Mouse (Mus musculus) heart, embryonic 12.5 days (tissue): ENCODE measurements at regions not wholly inside any gene's neighbourhood (a gene's known extent, or its start where the extent isn't known, plus 50 kb on each side); places are given as distances from the start of the nearest gene placed in this dataset.
"Not testable (repeated sequence)": the region's sequence is repeated elsewhere in the genome, so short reads cannot be mapped to it uniquely, and the experiment has no call there.

Experiments
- ATAC-seq: fragments of 200-750 bp; cut with Nextera tagmentation; 2 replicates; pipeline ENCODE4 v1.8.0; 2017; ENCODE audit warnings: moderate TSS enrichment, moderate library complexity; ENCODE audit not compliant: insufficient number of reproducible peaks, low FRiP score
- H3K27ac ChIP-seq: fragments of 300-500 bp; sonication (generic); 2 replicates; pipeline ENCODE4 v1.5.1; 2016; ENCODE audit warnings: mild to moderate bottlenecking, moderate library complexity; ENCODE audit not compliant: poor library complexity, severe bottlenecking
- H3K27me3 ChIP-seq: fragments of 300-500 bp; sonication (generic); replicated peaks from 2 replicates; pipeline ENCODE4 v1.6.1; 2016; ENCODE audit warnings: mild to moderate bottlenecking, moderate library complexity
- H3K36me3 ChIP-seq: fragments of 300-500 bp; sonication (generic); 2 replicates; pipeline ENCODE4 v1.6.1; 2016; ENCODE audit warnings: mild to moderate bottlenecking, moderate library complexity
- H3K4me1 ChIP-seq: fragments of 300-500 bp; sonication (generic); replicated peaks from 2 replicates; pipeline ENCODE4 v1.6.1; 2016; ENCODE audit warnings: mild to moderate bottlenecking
- H3K4me2 ChIP-seq: fragments of 300-500 bp; sonication (generic); 2 replicates; pipeline ENCODE4 v1.6.1; 2016; ENCODE audit warnings: mild to moderate bottlenecking, moderate library complexity
- H3K4me3 ChIP-seq: fragments of 300-500 bp; sonication (generic); 2 replicates; pipeline ENCODE4 v1.5.1; 2016; ENCODE audit warnings: mild to moderate bottlenecking
- H3K9ac ChIP-seq: fragments of 300-500 bp; sonication (generic); 2 replicates; pipeline ENCODE4 v1.6.1; 2016; ENCODE audit warnings: mild to moderate bottlenecking, moderate library complexity
- H3K9me3 ChIP-seq: fragments of 300-500 bp; sonication (generic); replicated peaks from 2 replicates; pipeline ENCODE4 v1.6.1; 2016; ENCODE audit warnings: mild to moderate bottlenecking, moderate library complexity
- WGBS: fragments of 180-500 bp; shearing (Covaris S2); methylation state at CpG from one replicate; pipeline ENCODE4 v1.1.7; 2016; 5-methylcytosine and 5-hydroxymethylcytosine counted together

GRCm38 (mm10) chr8:78110003-78110649 lies 103.0 kb upstream of the Ttc29 start:
- no peak overlapping the region for H3K4me3 ChIP-seq
- H3K36me3 ChIP-seq: no peaks in the 10 kb centered on the region
- H3K4me1 ChIP-seq: no peaks in the 10 kb centered on the region
- no peak overlapping the region for H3K4me2 ChIP-seq
- H3K27me3 ChIP-seq: no peaks in the 10 kb centered on the region
- H3K9me3 ChIP-seq: no peaks in the 10 kb centered on the region
- ATAC-seq: no peak
- no peak overlapping the region for H3K27ac ChIP-seq
- no peak overlapping the region for H3K9ac ChIP-seq
- 79% methylated on average over 3 of the region's 3 CpGs for WGBS

GRCm38 (mm10) chr8:78113105-78113504 lies 100.0 kb upstream of the Ttc29 start:
- 41% methylated on average over 12 of the region's 12 CpGs for WGBS
- no peaks in the 10 kb centered on the region for H3K27me3 ChIP-seq
- no peaks in the 10 kb centered on the region for H3K36me3 ChIP-seq
- no peak overlapping the region for H3K9ac ChIP-seq
- H3K9me3 ChIP-seq: no peaks in the 10 kb centered on the region
- no peak overlapping the region for H3K4me3 ChIP-seq
- H3K4me2 ChIP-seq: peak overlapping the region; percentile 35; the same call in 1 of the 2 replicates
- ATAC-seq: no peak
- 0 out of 2 replicates have a peak, but pooled peaks cover 7% of the 10 kb centered on the region for H3K4me1 ChIP-seq
- no peak overlapping the region for H3K27ac ChIP-seq

DNA sequence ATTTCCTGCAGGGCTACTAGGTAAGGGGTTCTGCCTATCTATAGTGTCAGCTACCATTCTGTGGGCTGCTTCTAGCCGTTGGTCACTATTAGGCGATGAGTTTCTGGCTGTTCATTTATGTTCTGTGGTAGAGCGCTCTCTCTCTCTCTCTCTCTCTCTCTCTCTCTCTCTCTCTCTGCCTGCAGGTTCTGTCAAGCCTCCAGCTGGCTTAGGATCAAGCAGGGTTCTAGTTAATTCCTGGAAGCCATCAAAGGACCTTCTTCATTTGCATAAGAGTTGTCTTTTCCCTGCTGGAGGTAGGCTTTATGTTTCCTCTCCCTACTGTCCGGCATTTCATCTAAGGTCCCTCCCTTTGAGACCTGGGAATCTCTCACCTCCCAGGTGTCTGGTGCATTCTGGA lies 98.6 kb upstream of the Ttc29 start:
- H3K9me3 ChIP-seq: no peaks in the 10 kb centered on the region
- H3K27ac ChIP-seq: no peak overlapping the region
- 35% methylated on average over 4 of the region's 4 CpGs for WGBS
- H3K4me2 ChIP-seq: no peak overlapping the region
- H3K36me3 ChIP-seq: no peaks in the 10 kb centered on the region
- ATAC-seq: no peak
- 0 out of 2 replicates have a peak, but pooled peaks cover 7% of the 10 kb centered on the region for H3K4me1 ChIP-seq
- no peaks in the 10 kb centered on the region for H3K27me3 ChIP-seq
- H3K4me3 ChIP-seq: no peak overlapping the region
- H3K9ac ChIP-seq: no peak overlapping the region

- H3K9ac ChIP-seq: no peak overlapping the region
- H3K27me3 ChIP-seq: 0 out of 2 replicates have a peak, but pooled peaks cover 5% of the 10 kb centered on the region
- 0 out of 2 replicates have a peak, but pooled peaks cover 7% of the 10 kb centered on the region for H3K4me1 ChIP-seq
- no peak for ATAC-seq
- no peaks in the 10 kb centered on the region for H3K36me3 ChIP-seq
- no peak overlapping the region for H3K27ac ChIP-seq
- no peak overlapping the region for H3K4me2 ChIP-seq
- no peak overlapping the region for H3K4me3 ChIP-seq
- H3K9me3 ChIP-seq: no peaks in the 10 kb centered on the region
Measured at GRCm38 (mm10) chr8:78117191-78117590, 95.9 kb upstream of the Ttc29 start.

GRCm38 (mm10) chr8:78118493-78118892 lies 94.6 kb upstream of the Ttc29 start:
- Histone ChIP-seq H3K4me3 (no peak overlapping the region), H3K9me3 (no peaks in the 10 kb centered on the region), H3K27ac (no peak overlapping the region), H3K4me1 (0 out of 2 replicates have a peak, but pooled peaks cover 7% of the 10 kb centered on the region), H3K9ac (no peak overlapping the region), H3K36me3 (no peaks in the 10 kb centered on the region), H3K27me3 (0 out of 2 replicates have a peak, but pooled peaks cover 5% of the 10 kb centered on the region), H3K4me2 (no peak overlapping the region)
- 78% methylated on average over 9 of the region's 9 CpGs for WGBS
- no peak for ATAC-seq

DNA sequence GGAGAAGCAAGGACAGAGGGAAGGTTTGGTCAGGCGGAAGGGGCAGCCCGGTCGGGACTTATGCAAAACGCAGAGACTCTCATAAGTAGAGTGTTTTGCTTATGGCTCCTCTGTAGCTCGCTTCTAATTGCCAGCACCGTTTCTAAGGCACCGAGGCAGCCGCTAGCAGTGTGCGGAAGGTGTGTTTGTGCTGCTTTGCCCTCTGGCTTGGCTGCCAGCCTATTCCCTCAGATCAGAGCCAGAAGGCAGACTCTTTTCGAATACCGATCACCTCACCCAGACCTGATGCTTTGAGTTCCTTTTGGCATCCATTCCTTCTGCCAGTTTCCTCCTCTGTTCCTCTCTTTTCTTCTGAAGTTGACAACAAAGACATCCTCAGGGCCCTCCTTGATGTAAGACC lies 93.4 kb upstream of the Ttc29 start:
- Histone ChIP-seq H3K36me3 (no peaks in the 10 kb centered on the region), H3K4me2 (no peak overlapping the region), H3K27me3 (0 out of 2 replicates have a peak, but pooled peaks cover 5% of the 10 kb centered on the region), H3K9me3 (no peaks in the 10 kb centered on the region), H3K4me3 (no peak overlapping the region), H3K4me1 (0 out of 2 replicates have a peak, but pooled peaks cover 7% of the 10 kb centered on the region), H3K27ac (no peak overlapping the region), H3K9ac (no peak overlapping the region)
- 72% methylated on average over 11 of the region's 11 CpGs for WGBS
- no peak for ATAC-seq

DNA sequence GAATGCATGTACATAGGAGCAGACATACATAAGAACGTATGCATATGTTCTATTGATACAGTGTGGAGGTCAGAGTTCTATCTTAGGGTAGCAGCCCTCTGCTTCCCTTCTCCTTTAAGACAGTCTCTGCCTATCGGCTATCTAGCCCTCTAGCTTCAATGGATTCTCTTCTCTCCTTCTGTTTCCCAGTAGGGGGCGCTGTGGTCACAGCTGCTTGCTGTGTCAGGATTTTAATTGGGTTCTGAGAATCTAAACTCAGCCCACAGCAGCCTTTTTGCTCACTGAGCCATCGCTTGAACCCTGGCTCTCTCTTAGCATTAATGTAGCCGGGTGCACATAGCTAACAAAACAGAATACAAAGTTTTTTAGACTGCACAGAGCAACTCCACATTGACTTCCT lies 88.8 kb upstream of the Ttc29 start:
- Histone ChIP-seq H3K27me3 (0 out of 2 replicates have a peak, but pooled peaks cover 5% of the 10 kb centered on the region), H3K9ac (no peak overlapping the region), H3K9me3 (no peaks in the 10 kb centered on the region), H3K36me3 (no peaks in the 10 kb centered on the region), H3K4me2 (no peak overlapping the region), H3K27ac (no peak overlapping the region), H3K4me3 (no peak overlapping the region), H3K4me1 (no peaks in the 10 kb centered on the region)
- 45% methylated on average over 5 of the region's 5 CpGs for WGBS
- no peak for ATAC-seq

DNA sequence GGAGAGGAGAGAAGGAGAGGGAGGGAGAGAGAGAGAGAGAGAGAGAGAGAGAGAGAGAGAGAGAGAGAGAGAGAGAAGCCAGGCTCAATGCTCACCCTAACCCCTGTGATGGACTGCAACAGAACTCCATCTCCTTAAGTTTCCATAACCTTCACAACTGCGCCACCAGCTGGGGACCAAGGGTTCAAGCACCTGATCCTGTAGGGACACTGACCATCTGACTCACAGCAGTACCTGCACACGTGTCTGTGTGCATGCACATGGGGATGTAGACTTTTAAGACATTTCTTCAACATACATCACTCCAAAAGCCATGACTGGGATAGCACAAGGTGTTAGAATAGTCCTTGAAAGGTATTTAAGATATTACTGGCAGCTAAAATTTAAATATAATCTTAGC lies 85.2 kb upstream of the Ttc29 start:
- H3K4me3 ChIP-seq: no peak overlapping the region
- 12% methylated on average over 2 of the region's 2 CpGs for WGBS

GRCm38 (mm10) chr8:78129061-78129460 lies 84.0 kb upstream of the Ttc29 start:
- H3K9ac ChIP-seq: no peak overlapping the region
- ATAC-seq: no peak
- H3K36me3 ChIP-seq: no peaks in the 10 kb centered on the region
- H3K27ac ChIP-seq: no peak overlapping the region
- no peak overlapping the region for H3K4me2 ChIP-seq
- H3K27me3 ChIP-seq: no peaks in the 10 kb centered on the region
- H3K4me3 ChIP-seq: no peak overlapping the region
- no peaks in the 10 kb centered on the region for H3K4me1 ChIP-seq
- H3K9me3 ChIP-seq: no peaks in the 10 kb centered on the region
- WGBS: 73% methylated on average over 5 of the region's 5 CpGs

More for the DNA sequence above, 85.2 kb upstream of the Ttc29 start:
- H3K27ac ChIP-seq: no peak overlapping the region
- no peak overlapping the region for H3K4me2 ChIP-seq
- H3K9me3 ChIP-seq: no peaks in the 10 kb centered on the region
- H3K36me3 ChIP-seq: no peaks in the 10 kb centered on the region
- ATAC-seq: no peak
- H3K27me3 ChIP-seq: no peaks in the 10 kb centered on the region
- no peaks in the 10 kb centered on the region for H3K4me1 ChIP-seq
- no peak overlapping the region for H3K9ac ChIP-seq

DNA sequence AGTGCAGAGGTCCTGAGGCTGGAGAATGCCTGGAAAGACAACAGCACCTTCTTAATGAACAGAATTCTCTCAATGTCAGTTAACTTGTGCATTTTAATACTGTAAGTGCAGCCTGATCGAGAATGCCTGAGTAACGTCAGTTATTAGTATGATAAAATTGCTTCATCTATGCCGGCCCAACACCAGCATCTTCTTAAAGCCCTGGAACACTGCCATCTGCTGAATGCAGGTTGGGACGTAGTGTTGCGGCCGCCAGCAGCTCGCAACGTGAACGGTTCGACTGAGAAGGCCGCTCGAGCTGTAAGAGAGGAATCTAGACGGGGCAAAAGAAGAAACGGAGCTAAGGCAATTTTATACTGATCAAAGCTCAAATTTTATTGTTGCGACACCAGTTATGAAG lies 73.6 kb upstream of the Ttc29 start:
- not testable (repeated sequence) for H3K4me1 ChIP-seq, ATAC-seq

DNA sequence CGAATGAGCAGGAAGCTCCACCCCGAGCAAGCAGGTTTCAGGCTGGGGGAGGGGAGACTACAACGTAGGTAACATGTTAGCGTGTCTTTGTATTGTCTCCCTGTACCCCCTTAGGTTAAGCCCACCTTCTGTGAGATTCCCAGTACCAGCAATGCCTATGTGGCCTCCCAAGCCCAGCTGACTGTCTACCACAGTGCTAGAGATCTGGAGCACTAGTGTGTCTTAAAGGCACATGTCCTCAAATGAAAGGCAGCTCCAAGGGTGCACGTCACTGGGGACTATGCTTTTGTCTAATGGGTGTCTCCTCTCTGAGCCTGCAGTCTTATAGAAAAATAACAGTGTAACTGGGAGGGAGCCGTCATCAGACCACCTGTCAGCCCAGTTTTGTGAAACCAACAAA lies 65.9 kb upstream of the Ttc29 start:
- H3K9me3 ChIP-seq: no peaks in the 10 kb centered on the region
- ATAC-seq: no peak
- WGBS: 79% methylated on average over 6 of the region's 6 CpGs
- H3K4me1 ChIP-seq: no peaks in the 10 kb centered on the region
- no peaks in the 10 kb centered on the region for H3K27me3 ChIP-seq
- H3K4me3 ChIP-seq: no peak overlapping the region
- no peaks in the 10 kb centered on the region for H3K36me3 ChIP-seq
- H3K4me2 ChIP-seq: no peak overlapping the region
- H3K27ac ChIP-seq: no peak overlapping the region
- H3K9ac ChIP-seq: no peak overlapping the region

More for the DNA sequence above, 73.6 kb upstream of the Ttc29 start:
- not testable (repeated sequence) for H3K9ac ChIP-seq, H3K9me3 ChIP-seq, H3K27ac ChIP-seq, H3K36me3 ChIP-seq, H3K4me3 ChIP-seq, H3K27me3 ChIP-seq
- 47% methylated on average over 14 of the region's 15 CpGs for WGBS
- H3K4me2 ChIP-seq: 0 out of 2 replicates have a peak overlapping the region, but pooled peaks have one; percentile 7

DNA sequence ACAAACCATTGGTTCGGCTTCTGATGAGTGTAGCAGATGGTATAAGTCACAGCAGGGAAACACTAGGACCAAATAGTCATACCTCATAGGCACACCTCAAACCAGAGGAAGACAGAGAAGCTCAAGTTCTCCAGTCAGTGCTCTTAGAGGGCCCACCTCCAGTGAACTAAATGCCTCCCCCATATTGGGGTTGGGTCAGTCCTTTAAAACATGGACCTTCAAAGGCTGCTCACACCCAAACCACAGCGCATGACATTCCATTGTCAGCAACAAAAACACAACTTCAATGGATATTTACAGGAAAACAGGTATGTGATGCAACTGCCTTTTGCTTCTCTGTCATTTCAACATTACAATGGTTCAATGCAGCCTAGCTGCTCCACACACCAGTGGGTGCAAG lies 65.1 kb upstream of the Ttc29 start:
- H3K9ac ChIP-seq: no peak overlapping the region
- H3K4me1 ChIP-seq: no peaks in the 10 kb centered on the region
- no peaks in the 10 kb centered on the region for H3K36me3 ChIP-seq
- no peaks in the 10 kb centered on the region for H3K9me3 ChIP-seq
- no peaks in the 10 kb centered on the region for H3K27me3 ChIP-seq
- 88% methylated on average over 2 of the region's 2 CpGs for WGBS
- no peak overlapping the region for H3K4me2 ChIP-seq
- ATAC-seq: no peak
- H3K4me3 ChIP-seq: no peak overlapping the region
- no peak overlapping the region for H3K27ac ChIP-seq
